Mouse (Mus musculus) kidney, embryonic 14.5 days (tissue): ENCODE results near the gene Myd88. TPM values are rescaled to one million over a fixed set of nuclear protein-coding genes. Genes with fewer than 3 reads are reported as not detected.
A peak's percentile ranks its signal among the peaks of the same experiment; 100 is the strongest.
"Not testable (repeated sequence)": the region's sequence is repeated elsewhere in the genome, so short reads cannot be mapped to it uniquely, and the experiment has no call there.

ENCODE experiments used
- ATAC-seq: fragments of 200-750 bp; cut with Nextera tagmentation; 2 replicates; pipeline ENCODE4 v1.8.0; 2017; ENCODE audit warnings: moderate number of reproducible peaks, mild to moderate bottlenecking, moderate TSS enrichment, moderate library complexity; ENCODE audit not compliant: low FRiP score, low TSS enrichment
- H3K27ac ChIP-seq: fragments of 300-500 bp; sonication (generic); 2 replicates; pipeline ENCODE4 v1.5.1; 2014; ENCODE audit warnings: low read depth, mild to moderate bottlenecking, low read length, moderate library complexity, mixed read lengths
- H3K27me3 ChIP-seq: fragments of 300-500 bp; sonication (generic); 2 replicates; pipeline ENCODE4 v1.6.1; 2014; ENCODE audit warnings: mild to moderate bottlenecking, low read length; ENCODE audit not compliant: control insufficient read depth, insufficient read depth
- H3K36me3 ChIP-seq: fragments of 300-500 bp; sonication (generic); 2 replicates; pipeline ENCODE4 v1.6.1; 2014; ENCODE audit warnings: low read length, mixed read lengths; ENCODE audit not compliant: control insufficient read depth, insufficient read depth
- H3K4me1 ChIP-seq: fragments of 300-500 bp; sonication (generic); 2 replicates; pipeline ENCODE4 v1.6.1; 2014; ENCODE audit warnings: low read length, mixed read lengths; ENCODE audit not compliant: control insufficient read depth, insufficient read depth
- H3K4me2 ChIP-seq: fragments of 300-500 bp; sonication (generic); replicated peaks from 2 replicates; pipeline ENCODE4 v1.6.1; 2014; ENCODE audit warnings: low read depth, mild to moderate bottlenecking, low read length
- H3K4me3 ChIP-seq: fragments of 300-500 bp; sonication (generic); 2 replicates; pipeline ENCODE4 v1.5.1; 2014; ENCODE audit warnings: mild to moderate bottlenecking, low read length
- H3K9ac ChIP-seq: fragments of 300-500 bp; sonication (generic); 2 replicates; pipeline ENCODE4 v1.6.1; 2014; ENCODE audit warnings: low read depth, mild to moderate bottlenecking, low read length, moderate library complexity
- H3K9me3 ChIP-seq: fragments of 300-500 bp; sonication (generic); 2 replicates; pipeline ENCODE4 v1.6.1; 2016; ENCODE audit warnings: low read length; ENCODE audit not compliant: control insufficient read depth
- WGBS: fragments of 180-500 bp; shearing (Covaris S2); extraction: QIAGEN DNeasy Blood & Tissue Kit; methylation state at CpG from one replicate; pipeline ENCODE4 v1.1.7; 2014; 5-methylcytosine and 5-hydroxymethylcytosine counted together
- polyA plus RNA-seq: library from polyadenylated mRNA; unstranded; fragments of >200 nt; fragmentation: Nextera tagmentation; extraction: Ambion mirVana; gene quantifications from 2 replicates; pipeline ENCODE4 v1.2.1, GENCODE M21; 2014

The Myd88 gene
- polyA plus RNA-seq, result 17.5 and 21.3 TPM in 2 replicates

DNA sequence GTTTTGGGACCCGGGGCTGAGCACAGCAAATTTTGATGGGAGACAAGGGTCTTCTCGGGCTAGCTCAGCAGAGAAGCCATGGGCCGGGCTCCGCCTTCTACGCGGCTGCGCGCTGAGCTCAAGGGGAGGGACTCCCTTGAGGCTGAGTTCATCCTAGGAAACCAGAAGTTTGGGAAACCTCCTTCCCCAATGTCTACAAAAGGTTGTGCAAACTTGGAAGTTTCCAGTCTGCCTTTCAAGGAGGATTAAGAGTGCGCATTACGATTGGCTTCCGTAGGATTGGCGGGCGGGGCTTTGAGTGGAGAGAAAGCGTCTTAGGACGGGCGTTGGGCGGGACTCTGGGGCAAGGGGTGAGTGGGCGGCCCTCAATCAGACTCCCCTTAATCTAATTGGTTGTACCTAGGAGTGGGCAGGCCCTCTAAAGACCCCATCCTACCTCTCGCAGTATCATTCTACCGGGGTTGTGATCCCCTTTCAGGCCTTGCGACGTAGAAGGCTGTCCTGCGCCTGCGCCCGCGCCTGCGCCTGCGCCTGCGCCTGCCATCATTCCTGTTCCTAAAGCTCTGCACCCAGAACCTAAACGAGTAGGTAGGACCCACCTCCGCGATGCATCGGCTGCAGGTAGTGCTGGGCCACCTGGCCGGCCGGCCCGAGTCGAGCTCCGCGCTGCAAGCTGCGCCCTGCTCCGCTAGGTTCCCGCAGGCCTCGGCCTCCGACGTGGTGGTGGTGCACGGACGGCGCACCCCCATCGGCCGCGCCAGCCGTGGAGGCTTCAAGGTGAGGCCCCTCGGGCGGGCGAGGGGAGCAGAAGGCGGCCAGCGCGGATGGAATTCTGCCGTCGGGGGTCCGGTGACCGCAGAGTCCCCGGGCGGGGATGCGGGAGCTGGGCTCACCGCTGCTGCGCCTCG is at the start of gene Myd88:
Gene Myd88 (minus strand): TSS at position 503 of the 908 bp plus-strand sequence.
- Histone ChIP-seq H3K27ac (peak within 1 kb of the TSS; percentile 94), H3K27me3 (no peaks in the 10 kb centered on the region), H3K4me2 (peak within 1 kb of the TSS; percentile 91), H3K4me1 (peaks cover 19% of the 10 kb centered on the region), H3K4me3 (peak within 1 kb of the TSS; percentile 74), H3K9ac (peak within 1 kb of the TSS; percentile 80), H3K36me3 (peaks cover 33% of the 10 kb centered on the region), H3K9me3 (no peaks in the 10 kb centered on the region)
- 1% methylated on average over 68 of the region's 68 CpGs for WGBS
- peak; percentile 97 for ATAC-seq

DNA sequence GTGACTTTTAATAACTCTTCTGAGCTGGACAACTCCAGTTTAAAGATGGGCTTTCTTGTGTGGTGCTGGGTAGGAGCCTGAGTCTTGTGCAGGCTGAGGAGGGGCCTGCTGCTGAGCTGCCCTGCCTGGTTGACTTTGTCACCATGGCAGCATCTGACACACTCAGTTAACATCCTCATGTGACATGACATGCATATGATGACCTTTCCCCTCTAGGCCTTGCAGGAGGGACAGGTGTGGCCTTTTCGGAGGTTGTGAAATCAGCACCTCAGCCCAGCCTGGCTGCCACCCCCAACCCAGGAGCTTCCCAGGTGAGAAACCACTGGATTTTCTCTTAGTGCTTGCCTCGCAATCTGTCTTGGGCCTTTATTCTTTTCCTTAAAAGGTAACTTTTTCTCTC is 49.0 kb upstream of the Myd88 start:
- ATAC-seq, result no peak
- Histone ChIP-seq H3K27ac (no peak overlapping the region), H3K36me3 (no peaks in the 10 kb centered on the region; the same call in 1 of the 2 replicates), H3K27me3 (no peaks in the 10 kb centered on the region), H3K9ac (no peak overlapping the region), H3K9me3 (no peaks in the 10 kb centered on the region), H3K4me3 (no peak overlapping the region), H3K4me1 (no peaks in the 10 kb centered on the region), H3K4me2 (no peak overlapping the region)
- WGBS, result 89% methylated on average over 2 of the region's 2 CpGs

DNA sequence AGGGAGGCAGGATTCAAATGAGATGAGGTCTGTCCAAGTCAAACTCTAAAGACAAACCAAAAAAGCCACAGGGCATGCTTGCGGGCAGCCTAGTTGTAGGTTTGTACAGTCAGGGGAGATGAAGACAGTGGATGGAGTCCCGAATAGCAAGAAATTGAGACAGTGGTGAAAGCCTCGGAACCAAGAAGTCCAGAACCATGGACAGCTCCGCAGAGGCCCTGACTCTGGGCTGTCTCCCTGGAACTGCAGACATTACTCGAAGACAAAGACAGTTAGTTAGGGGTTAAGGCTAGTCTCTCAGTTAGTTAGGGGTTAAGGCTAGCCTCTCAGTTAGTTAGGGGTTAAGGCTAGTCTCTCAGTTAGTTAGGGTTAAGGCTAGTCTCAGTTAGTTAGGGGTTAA is 47.7 kb upstream of the Myd88 start:
- H3K9ac ChIP-seq, result no peak overlapping the region
- H3K27me3 ChIP-seq, result no peaks in the 10 kb centered on the region
- H3K4me3 ChIP-seq, result no peak overlapping the region
- WGBS, result 45% methylated on average over 5 of the region's 5 CpGs
- ATAC-seq, result no peak
- H3K36me3 ChIP-seq, result no peaks in the 10 kb centered on the region; the same call in 1 of the 2 replicates
- H3K9me3 ChIP-seq, result no peaks in the 10 kb centered on the region
- H3K4me1 ChIP-seq, result no peaks in the 10 kb centered on the region
- H3K4me2 ChIP-seq, result no peak overlapping the region
- H3K27ac ChIP-seq, result no peak overlapping the region

DNA sequence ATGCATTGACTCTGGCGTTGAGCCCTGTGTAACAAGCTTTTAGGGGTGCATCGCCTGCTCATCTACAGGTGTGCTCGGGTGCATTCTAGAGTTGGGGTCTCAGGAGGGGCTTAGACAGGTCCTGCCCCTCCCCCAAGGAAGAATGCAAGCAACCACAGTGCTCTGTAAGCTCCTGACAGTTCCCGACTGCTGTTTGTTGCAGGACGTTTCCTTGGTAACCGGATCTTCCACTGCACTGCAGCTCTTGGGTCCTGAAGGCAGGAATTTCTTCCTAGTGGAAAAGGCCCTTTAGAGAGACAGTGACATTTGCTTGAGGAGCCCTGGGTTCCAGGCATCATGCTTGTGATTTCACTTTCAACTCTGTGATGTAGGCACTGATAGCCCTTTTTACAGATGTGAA is 41.4 kb upstream of the Myd88 start:
- WGBS, result 64% methylated on average over 6 of the region's 6 CpGs
- Histone ChIP-seq H3K9me3 (no peaks in the 10 kb centered on the region), H3K36me3 (no peaks in the 10 kb centered on the region; the same call in 1 of the 2 replicates), H3K4me2 (no peak overlapping the region), H3K9ac (no peak overlapping the region), H3K4me3 (no peak overlapping the region), H3K27me3 (no peaks in the 10 kb centered on the region), H3K4me1 (no peaks in the 10 kb centered on the region), H3K27ac (no peak overlapping the region)
- ATAC-seq, result no peak

DNA sequence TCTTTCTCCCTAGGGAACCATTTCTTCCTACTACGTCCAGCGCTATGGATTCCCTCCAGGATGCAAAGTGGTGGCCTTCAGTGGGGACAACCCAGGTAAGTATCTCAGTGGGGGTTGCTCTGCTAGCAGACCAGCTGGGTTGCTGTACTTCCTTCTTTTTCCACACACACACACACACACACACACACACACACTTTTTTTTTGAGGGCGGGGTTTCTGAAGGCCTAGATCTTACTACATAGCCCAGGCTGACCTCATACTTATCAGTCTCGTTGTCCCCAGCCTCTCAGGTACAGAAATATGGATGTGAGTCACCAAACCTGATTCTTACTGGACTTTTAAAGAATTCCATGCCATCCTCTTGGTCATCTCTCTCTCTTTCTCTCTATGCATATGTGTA is 37.0 kb upstream of the Myd88 start:
- no peak overlapping the region for H3K4me2 ChIP-seq
- H3K4me3 ChIP-seq, result no peak overlapping the region
- no peak for ATAC-seq
- WGBS, result 81% methylated on average over 4 of the region's 4 CpGs
- H3K4me1 ChIP-seq, result no peaks in the 10 kb centered on the region
- H3K9me3 ChIP-seq, result no peaks in the 10 kb centered on the region
- H3K36me3 ChIP-seq, result no peaks in the 10 kb centered on the region; the same call in 1 of the 2 replicates
- no peak overlapping the region for H3K9ac ChIP-seq
- H3K27me3 ChIP-seq, result no peaks in the 10 kb centered on the region
- no peak overlapping the region for H3K27ac ChIP-seq

DNA sequence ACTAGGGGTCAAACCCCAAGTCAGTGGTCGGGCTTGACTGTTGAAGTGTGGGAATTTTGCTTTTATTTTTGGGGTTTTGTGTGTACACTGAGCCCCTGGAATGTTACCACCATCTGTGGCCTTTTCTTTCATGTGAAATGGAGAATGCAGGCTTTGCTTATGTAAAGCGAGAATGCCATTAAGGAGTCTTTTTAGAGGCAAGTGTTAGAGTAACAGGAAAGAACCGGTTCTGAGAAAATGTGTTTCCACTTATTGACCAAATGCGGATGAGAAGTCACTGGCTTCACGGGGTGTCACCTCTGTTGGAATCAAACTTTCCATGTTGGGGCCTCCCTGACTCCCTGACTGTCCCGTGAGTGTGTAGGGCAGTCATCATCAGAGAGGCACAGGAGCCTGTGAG is 34.3 kb upstream of the Myd88 start:
- ATAC-seq, result no peak
- no peak overlapping the region for H3K4me3 ChIP-seq
- H3K27ac ChIP-seq, result no peak overlapping the region
- H3K36me3 ChIP-seq, result no peaks in the 10 kb centered on the region; the same call in 1 of the 2 replicates
- H3K9ac ChIP-seq, result no peak overlapping the region
- no peaks in the 10 kb centered on the region for H3K27me3 ChIP-seq
- H3K4me1 ChIP-seq, result no peaks in the 10 kb centered on the region
- H3K4me2 ChIP-seq, result no peak overlapping the region
- no peaks in the 10 kb centered on the region for H3K9me3 ChIP-seq
- 55% methylated on average over 6 of the region's 6 CpGs for WGBS

DNA sequence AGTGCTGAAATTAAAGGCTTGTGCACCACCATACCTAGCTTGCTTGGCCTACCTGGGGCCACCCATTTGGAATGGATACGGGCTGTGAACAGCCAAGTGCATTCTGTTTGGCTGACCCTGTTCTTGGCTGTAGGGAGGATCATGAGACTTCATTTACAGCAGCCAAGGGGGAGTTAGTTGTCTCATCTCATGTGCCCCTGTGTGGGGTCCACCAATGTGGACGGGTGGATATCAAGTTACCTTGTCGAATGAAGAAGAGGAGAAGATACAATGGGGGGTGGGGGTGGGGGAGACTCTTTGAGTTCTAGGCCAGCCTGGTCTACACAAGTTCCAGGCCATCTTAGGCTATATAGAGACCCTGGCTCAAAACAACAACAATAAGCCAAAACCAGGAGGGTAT is 33.8 kb upstream of the Myd88 start:
- Histone ChIP-seq H3K9ac (no peak overlapping the region), H3K27me3 (no peaks in the 10 kb centered on the region), H3K9me3 (no peaks in the 10 kb centered on the region), H3K36me3 (no peaks in the 10 kb centered on the region), H3K27ac (no peak overlapping the region), H3K4me3 (no peak overlapping the region), H3K4me1 (no peaks in the 10 kb centered on the region), H3K4me2 (no peak overlapping the region)
- ATAC-seq, result 0 out of 2 replicates have a peak, but pooled peaks have one; percentile 32
- 34% methylated on average over 3 of the region's 3 CpGs for WGBS

DNA sequence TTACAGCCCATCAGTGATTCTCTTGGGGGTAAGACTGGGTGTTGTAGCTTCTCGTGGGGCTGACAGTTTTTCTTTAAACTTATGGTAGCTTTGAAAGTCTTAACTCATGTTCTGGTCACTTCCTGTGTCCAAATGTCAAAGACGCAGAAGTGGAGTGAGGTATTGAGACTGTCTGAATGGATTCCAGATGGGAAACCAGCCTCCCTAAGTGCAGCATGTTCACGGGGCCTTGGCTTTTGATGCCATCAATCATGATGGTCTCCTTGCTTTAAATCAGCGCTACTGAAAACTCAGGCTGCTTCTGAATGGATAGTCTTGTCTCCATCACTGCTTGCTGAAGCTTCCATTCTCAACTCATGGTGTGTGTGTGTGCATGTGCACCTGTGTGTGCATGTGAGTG is 30.0 kb upstream of the Myd88 start:
- Histone ChIP-seq H3K4me1 (no peaks in the 10 kb centered on the region), H3K36me3 (no peaks in the 10 kb centered on the region; the same call in 1 of the 2 replicates), H3K27ac (no peak overlapping the region), H3K4me2 (no peak overlapping the region), H3K9ac (no peak overlapping the region), H3K27me3 (no peaks in the 10 kb centered on the region), H3K4me3 (no peak overlapping the region), H3K9me3 (no peaks in the 10 kb centered on the region)
- no peak for ATAC-seq
- WGBS, result 54% methylated on average over 4 of the region's 4 CpGs

DNA sequence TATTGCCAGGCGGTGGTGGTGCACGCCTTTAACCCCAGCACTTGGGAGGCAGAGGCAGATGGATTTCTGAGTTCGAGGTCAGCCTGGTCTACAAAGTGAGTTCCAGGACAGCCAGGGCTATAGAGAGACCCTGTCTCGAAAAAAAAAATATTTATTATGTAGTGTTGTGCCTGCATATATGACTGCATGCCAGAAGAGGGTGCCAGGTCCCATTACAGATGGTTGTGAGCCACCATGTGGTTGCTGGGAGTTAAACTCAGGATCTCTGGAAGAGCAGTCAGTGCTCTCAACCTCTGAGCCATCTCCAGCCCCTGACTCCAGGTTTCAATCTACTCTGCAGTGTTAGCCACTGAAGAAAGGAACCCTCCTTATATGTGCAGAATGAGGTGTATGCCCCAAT is 29.6 kb upstream of the Myd88 start:
- not testable (repeated sequence) for H3K4me3 ChIP-seq, H3K9ac ChIP-seq, H3K36me3 ChIP-seq, H3K4me1 ChIP-seq, ATAC-seq, H3K9me3 ChIP-seq, H3K27me3 ChIP-seq, H3K27ac ChIP-seq, H3K4me2 ChIP-seq
- 85% methylated on average over 4 of the region's 4 CpGs for WGBS
